Mouse (Mus musculus) spleen, adult 2 months (tissue): Measurements from ENCODE around the gene Ifi208.

Experiments
- CTCF ChIP-seq: fragments of 200-500 bp; IDR thresholded peaks from 2 replicates; pipeline ENCODE4 v1.5.1; 2011; ENCODE audit warnings: mild to moderate bottlenecking, inconsistent platforms; ENCODE audit not compliant: insufficient read depth, insufficient read length, insufficient replicate concordance; ENCODE audit errors: extremely low read depth
- POLR2A ChIP-seq: fragments of 200-500 bp; IDR thresholded peaks from 2 replicates; pipeline ENCODE4 v1.6.1; 2011; ENCODE audit warnings: low read depth, low read length, inconsistent platforms

- TF ChIP-seq POLR2A (no peak), CTCF (no peak)
Observed at GRCm38 (mm10) chr1:173626686-173627085, 46.8 kb upstream of the Ifi208 start.
